Comparison of ENCODE assay signal across 17 mouse cellular contexts in genomic region chr8:12504240-12504639, GRCm38 (mm10).
DNase-seq lines count a peak whose midpoint lies in the region; ATAC-seq lines count a peak whose summit lies in the region.
"Had no signal": no experiment of that assay in that cellular context is flagged by ENCODE, and none has a peak within 500 bp of the region (broad histone marks: within the 10 kb centered on the region; RNA-seq: fewer than 3 reads in every experiment).

No protein-coding gene starts in this region.

- no peak for ATAC-seq in forebrain, embryonic 11.5 days (replicated peaks; ENCODE audit: low FRiP score)
- ATAC-seq in midbrain, embryonic 13.5 days, result no peak

- peak overlapping the region; percentile 92 for H3K27ac ChIP-seq in forebrain, embryonic 11.5 days (ENCODE audit: low read depth, low read length)
- H3K27ac ChIP-seq in midbrain, embryonic 13.5 days, result peak overlapping the region; percentile 65
- H3K27ac ChIP-seq: heart, embryonic 15.5 days; limb, embryonic 12.5 days; liver, embryonic 14.5 days had no signal

- peaks cover 41% of the 10 kb centered on the region for H3K4me1 ChIP-seq in forebrain, embryonic 11.5 days (replicated peaks; ENCODE audit: control insufficient read depth, insufficient read depth, low read length)
- H3K4me1 ChIP-seq in midbrain, embryonic 13.5 days (replicated peaks), result peaks cover 51% of the 10 kb centered on the region
- H3K4me1 ChIP-seq: megakaryocyte, embryonic 14.5 days had no signal

- DNase-seq in ES-CJ7 (ENCODE audit: low read depth, low spot score), result peak; percentile 92
- DNase-seq in ZHBTc4 (ENCODE audit: low read depth, low spot score), result peak; percentile 70
- DNase-seq in forebrain, embryonic 11.5 days (ENCODE audit: low spot score), result no peak
- DNase-seq in Muller cell, postnatal 12 days (ENCODE audit: inconsistent ontology term), result no peak
- no peak for DNase-seq in urinary bladder, postnatal 4 days (ENCODE audit: low spot score in 2 of 2)
- DNase-seq in right cerebral cortex, postnatal 14 days, result no peak
- DNase-seq: cerebellum, adult 2 months; kidney, adult 8-10 months; kidney, postnatal 4 days; lung, postnatal 10 days; thymus, postnatal 25 days had no signal

- WGBS in forebrain, embryonic 11.5 days, result 0% methylated on average over 11 of the region's 11 CpGs
- WGBS in midbrain, embryonic 13.5 days, result 1% methylated on average over 11 of the region's 11 CpGs

- H3K36me3 ChIP-seq in forebrain, embryonic 11.5 days (ENCODE audit: control insufficient read depth, insufficient read depth, low read length), result no peaks in the 10 kb centered on the region
- no peaks in the 10 kb centered on the region for H3K36me3 ChIP-seq in midbrain, embryonic 13.5 days
- H3K36me3 ChIP-seq: heart, embryonic 15.5 days; limb, embryonic 12.5 days had no signal

- peak overlapping the region; percentile 43 for H3K9ac ChIP-seq in forebrain, embryonic 11.5 days (ENCODE audit: low read length)
- H3K9ac ChIP-seq in midbrain, embryonic 13.5 days (replicated peaks), result peak overlapping the region; percentile 28; the same call in 1 of the 2 replicates
- H3K9ac ChIP-seq: heart, embryonic 15.5 days; limb, embryonic 12.5 days; liver, embryonic 14.5 days had no signal

- no peaks in the 10 kb centered on the region for H3K9me3 ChIP-seq in forebrain, embryonic 11.5 days (ENCODE audit: control insufficient read depth, low read length)
- H3K9me3 ChIP-seq in midbrain, embryonic 13.5 days, result no peaks in the 10 kb centered on the region
- H3K9me3 ChIP-seq: heart, embryonic 15.5 days; limb, embryonic 12.5 days; megakaryocyte, embryonic 14.5 days had no signal

- H3K27me3 ChIP-seq in forebrain, embryonic 11.5 days (ENCODE audit: control insufficient read depth, insufficient read depth, low read length), result no peaks in the 10 kb centered on the region
- H3K27me3 ChIP-seq in midbrain, embryonic 13.5 days, result peaks cover 46% of the 10 kb centered on the region

- H3K4me2 ChIP-seq in forebrain, embryonic 11.5 days (ENCODE audit: low read depth, low read length, severe bottlenecking), result peak overlapping the region; percentile 31; the same call in 1 of the 2 replicates
- peak overlapping the region; percentile 36 for H3K4me2 ChIP-seq in midbrain, embryonic 13.5 days (replicated peaks)
- H3K4me2 ChIP-seq: heart, embryonic 15.5 days; limb, embryonic 12.5 days had no signal

- no peak overlapping the region for H3K4me3 ChIP-seq in forebrain, embryonic 11.5 days (ENCODE audit: low read depth, low read length)
- no peak overlapping the region for H3K4me3 ChIP-seq in midbrain, embryonic 13.5 days (replicated peaks)
- H3K4me3 ChIP-seq: erythroblast, embryonic 14.5 days; heart, embryonic 15.5 days; limb, embryonic 12.5 days; megakaryocyte, embryonic 14.5 days had no signal

Comparison
In these comparisons a context has a peak if more than half of its experiments do, and no peak if none do; other contexts are left out.
1. DNase-seq: peak in ES-CJ7 (single experiment) and ZHBTc4 (single experiment); none in forebrain, embryonic 11.5 days (single experiment), Muller cell, postnatal 12 days (single experiment), urinary bladder, postnatal 4 days (0 of 2) and right cerebral cortex, postnatal 14 days (single experiment).